Mouse (Mus musculus) inflammation-experienced regulatory T-cells, adult 6 months (primary cell): Measurements from ENCODE around the gene Pdlim4. TPM values are rescaled to one million over a fixed set of nuclear protein-coding genes. Genes with fewer than 3 reads are reported as not detected.

Experiments used
- ATAC-seq: one replicate; pipeline ENCODE4 v1.8.0; 2017
- polyA plus RNA-seq, 3 experiments: library from polyadenylated mRNA; unstranded; fragments of 100-300 nt; shearing (Covaris generic); gene quantifications; one replicate each; pipeline ENCODE4 v1.2.1; 2017

Pdlim4 gene
- polyA plus RNA-seq, 3 experiments from 2014 or later: 0.49 to 1.1 (median 0.50) TPM

GRCm38 (mm10) chr11:54091726-54092125 lies 22.9 kb upstream of the Pdlim4 start:
- ATAC-seq: no peak

DNA sequence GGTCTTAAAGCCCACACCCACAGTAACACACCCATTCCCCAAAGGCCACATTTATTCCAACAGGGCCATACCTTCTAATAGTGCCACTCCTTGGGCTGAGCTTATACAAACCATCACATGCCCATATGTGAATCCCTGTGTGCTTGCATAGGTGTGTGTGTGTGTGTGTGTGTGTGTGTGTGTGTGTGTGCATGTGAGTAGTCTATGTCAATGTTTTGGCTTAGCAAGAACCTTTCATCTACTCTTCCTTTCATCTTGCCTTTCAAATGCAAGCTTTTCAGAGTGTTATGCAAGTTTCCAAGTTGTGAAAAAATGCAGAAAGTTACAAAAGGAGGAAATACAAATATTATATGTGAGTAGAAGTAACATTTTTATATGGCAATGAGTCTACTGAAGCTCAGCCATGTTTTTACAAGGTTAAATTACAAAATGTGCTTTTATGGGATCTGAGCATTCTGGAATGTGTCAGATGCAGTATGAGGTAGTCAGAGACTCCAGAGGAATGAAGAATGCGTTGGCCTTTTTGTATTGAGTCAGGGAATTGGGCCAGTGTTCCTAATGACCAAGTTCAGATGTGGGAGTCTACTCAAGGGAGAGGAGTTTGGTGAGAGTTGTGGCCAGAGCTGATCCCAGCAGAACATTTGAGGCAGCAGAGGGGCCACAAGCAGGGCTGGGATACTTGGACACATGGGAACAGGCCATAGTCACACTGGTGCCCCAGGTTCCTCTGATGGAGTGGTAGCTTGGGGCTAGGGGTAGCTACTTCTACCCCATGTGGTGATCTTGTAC lies 21.5 kb upstream of the Pdlim4 start:
- ATAC-seq: no peak

DNA sequence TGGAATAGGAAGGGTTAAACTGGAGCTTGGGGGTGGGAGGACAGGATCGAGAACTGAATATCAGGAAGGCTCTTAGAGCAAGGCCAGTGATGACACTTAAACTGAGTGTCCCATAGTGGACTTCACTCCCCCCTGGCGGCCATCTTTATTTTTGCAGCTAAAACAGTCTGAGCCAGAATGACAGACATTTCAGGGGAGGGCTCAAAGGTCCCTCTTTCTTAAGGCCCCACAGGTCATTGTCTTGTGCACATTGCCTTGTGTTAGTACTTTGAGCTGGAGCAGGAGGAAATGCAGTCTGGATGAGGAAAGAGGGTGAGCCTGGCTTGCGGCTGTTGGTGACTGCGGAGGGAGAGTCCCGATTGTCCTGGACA lies 20.1 kb upstream of the Pdlim4 start:
- no peak for ATAC-seq

GRCm38 (mm10) chr11:54088253-54088946 lies 19.6 kb upstream of the Pdlim4 start:
- ATAC-seq: no peak

- no peak for ATAC-seq
Observed at GRCm38 (mm10) chr11:54085816-54086215, 17.0 kb upstream of the Pdlim4 start.

DNA sequence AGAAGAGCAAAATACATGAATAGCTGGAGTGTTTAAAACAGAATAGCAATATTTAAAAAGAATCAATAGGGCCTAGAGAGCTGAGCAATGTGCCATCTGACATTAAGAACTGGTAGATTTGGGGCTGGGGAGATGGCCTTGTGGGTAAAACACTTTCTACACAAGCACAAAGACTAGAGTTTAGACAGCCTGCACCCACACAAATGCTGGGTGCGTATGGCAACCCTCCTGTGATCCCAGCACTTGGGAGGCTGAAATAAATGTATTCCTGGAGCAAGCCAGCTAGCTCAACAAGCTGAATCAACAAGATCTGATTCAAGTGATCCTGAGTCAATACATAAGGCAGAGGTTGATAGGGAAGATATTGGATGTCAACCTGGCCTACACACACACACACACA lies 16.2 kb upstream of the Pdlim4 start:
- no peak for ATAC-seq

- ATAC-seq: no peak
Observed at GRCm38 (mm10) chr11:54082725-54083124, 13.9 kb upstream of the Pdlim4 start.

DNA sequence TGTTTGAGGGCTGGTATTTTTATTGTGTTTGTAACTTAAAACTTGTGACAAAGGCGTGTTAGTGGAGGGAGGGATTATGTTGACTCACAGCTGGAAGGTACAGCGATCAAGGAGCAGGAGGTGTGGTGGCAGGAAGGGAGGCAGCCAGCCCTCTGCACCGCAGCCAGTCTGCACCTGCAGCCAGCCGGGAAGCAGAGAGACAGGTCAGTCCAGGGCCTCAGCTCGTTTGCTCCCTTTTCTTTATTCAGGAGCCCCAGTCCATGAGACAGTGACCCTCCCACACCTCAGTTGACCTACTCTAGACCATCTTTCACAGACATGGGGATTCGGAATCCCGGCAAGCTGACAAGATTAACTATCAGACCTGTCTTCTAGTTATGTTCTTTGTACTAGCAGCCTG lies 11.6 kb upstream of the Pdlim4 start:
- no peak for ATAC-seq

- ATAC-seq: no peak
Observed at GRCm38 (mm10) chr11:54076101-54076500, 7.3 kb upstream of the Pdlim4 start.

GRCm38 (mm10) chr11:54075353-54075752 lies 6.5 kb upstream of the Pdlim4 start:
- no peak for ATAC-seq

DNA sequence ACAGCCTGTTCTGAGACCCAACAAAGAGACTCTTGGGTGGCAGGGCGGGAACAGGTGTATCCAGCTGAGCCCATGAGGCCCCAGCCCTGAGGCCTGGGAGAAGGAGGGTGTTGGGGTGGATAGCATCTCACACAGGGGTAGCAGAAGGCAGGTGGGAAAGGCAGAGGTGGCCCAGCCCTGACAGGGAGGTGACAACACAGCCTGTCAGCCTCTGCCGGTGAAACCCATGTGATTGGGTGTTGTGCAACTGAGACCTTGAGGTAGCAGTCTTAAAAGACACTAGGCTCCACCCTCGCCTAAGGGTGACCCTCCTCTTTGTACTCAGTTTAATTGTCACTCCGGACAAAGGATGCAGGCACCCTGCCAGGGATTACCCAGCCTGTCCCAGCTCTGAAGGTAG lies 4.5 kb upstream of the Pdlim4 start:
- no peak for ATAC-seq

DNA sequence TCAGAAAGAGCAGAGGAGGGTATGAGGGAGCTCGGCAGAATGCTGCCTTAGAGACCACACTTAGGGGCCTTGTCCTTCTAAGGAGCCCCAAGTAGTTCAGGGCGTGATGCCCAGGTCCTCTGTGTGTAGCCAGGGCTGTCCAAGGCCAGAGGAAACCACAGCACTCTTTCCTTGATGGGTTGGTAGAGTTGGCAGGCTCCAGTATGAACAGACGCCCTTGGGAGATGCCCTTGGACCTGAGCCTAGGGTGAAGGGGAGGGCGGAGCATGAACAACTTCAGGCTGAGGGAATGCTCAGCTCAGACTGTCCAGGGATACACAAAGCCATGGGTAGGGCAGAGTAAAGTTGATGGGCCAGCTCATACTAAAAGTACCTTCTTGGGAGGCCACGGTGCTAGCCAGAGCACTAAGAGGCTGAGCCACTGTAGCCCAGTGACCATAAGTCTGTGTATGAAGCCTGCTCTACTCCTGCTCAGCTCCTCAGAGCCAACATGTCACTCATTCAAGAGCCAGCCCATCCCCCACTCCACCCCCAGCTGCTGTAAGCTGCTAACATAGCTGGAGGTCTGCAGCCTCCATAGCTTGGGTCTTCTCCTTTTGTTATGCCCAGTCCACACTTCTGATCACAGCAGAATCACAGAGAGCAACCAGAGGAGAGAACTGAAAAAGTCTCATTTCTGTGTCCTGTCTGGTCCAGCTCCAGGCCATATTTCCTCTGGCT lies 3.1 kb upstream of the Pdlim4 start:
- no peak for ATAC-seq

GRCm38 (mm10) chr11:54067996-54068519 lies 756 bp downstream of the Pdlim4 start:
- ATAC-seq: no peak

- no peak for ATAC-seq
Observed at GRCm38 (mm10) chr11:54067318-54067995, 1.4 kb downstream of the Pdlim4 start.

- ATAC-seq: no peak
Observed at GRCm38 (mm10) chr11:54066400-54066799, 2.4 kb downstream of the Pdlim4 start.

DNA sequence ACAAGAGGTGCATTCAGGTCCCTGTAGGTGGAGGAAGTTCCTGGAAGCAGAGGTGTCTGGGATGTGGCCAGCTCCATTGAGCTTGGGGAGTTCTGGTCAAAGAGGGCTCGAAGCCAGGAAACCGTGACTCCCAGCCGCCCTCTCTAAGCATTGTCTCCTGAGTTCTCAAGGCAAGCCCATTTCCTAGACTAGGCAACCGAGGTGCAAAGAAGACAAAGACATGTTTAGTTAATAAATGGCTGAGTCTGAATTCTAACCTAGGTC lies 3.0 kb downstream of the Pdlim4 start:
- no peak for ATAC-seq

GRCm38 (mm10) chr11:54065106-54065914 lies 3.5 kb downstream of the Pdlim4 start:
- ATAC-seq: no peak

DNA sequence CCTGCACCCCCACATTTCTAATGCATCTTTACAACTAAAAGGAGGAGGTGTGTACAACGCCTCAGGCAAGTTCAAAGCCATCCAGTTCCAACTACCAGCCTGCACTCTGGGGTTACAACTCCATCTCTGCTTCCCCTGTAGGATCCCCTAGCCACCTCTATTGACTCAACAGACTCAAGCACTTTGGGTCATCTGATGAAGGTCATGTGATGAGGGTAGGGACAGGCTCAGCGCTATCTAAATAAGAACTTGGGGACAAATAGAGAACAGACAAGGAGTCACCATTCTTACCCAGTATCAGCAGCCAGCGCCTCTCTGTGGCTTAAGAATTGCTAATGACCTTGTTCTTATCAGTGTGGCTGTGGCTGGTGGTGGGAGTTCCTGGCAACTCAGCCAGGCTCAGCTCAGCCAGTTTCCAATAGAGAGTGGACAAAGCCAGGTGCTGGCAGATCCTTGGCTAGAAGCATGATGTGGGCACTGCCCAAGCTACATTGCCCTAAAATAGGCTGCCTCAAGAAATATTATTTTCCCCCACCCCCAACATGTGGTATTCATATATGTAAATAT lies 4.3 kb downstream of the Pdlim4 start:
- ATAC-seq: no peak

DNA sequence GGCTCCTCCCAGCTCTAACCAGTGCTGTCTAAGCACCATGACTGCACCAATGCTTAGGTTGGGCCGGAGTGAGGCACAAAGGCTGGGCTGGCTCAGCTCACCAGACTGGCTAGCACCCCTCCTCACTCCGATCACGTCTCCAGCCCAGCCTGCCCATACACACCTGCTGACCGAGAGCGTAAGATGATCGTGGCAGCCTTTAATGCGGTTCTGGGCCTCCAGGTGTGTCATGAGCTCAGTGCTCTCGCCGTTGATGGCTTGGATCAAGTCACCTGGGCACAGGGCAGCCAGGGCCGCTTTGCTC lies 5.4 kb downstream of the Pdlim4 start:
- ATAC-seq: no peak

DNA sequence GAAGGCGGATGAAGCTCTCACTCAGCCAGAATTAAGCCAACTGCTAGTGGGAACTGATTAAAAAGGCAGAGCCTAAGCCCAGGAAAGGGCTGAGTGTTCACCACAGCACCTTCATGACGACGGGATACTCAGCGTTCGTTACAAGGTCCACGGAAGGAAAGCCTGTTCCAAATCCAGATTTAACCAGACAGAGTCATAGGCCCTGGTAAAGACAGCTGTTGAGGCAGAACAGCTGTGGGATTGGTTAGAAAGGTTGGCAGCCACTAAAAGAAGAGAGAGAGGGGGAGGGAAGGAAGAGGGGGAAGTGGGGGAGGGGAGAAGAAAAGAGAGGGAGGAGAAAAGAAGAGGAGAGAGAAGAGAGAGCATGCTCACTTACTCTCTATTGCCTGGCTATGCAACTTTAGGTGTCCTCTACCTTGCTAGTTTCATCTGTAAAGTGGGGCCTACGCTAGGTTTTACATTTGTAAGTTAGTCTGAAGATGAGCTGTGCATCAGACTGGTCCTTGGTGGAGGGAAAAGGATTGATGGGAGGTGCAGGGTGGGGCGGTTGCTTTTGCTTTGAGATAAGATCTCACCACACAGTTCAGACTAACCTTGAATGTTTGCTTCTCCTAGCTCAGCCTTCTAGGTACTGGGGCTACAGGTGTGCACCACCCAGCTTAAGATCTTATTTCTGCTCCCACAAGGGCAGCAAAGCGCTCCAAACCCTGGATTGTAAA lies 5.9 kb downstream of the Pdlim4 start:
- no peak for ATAC-seq

DNA sequence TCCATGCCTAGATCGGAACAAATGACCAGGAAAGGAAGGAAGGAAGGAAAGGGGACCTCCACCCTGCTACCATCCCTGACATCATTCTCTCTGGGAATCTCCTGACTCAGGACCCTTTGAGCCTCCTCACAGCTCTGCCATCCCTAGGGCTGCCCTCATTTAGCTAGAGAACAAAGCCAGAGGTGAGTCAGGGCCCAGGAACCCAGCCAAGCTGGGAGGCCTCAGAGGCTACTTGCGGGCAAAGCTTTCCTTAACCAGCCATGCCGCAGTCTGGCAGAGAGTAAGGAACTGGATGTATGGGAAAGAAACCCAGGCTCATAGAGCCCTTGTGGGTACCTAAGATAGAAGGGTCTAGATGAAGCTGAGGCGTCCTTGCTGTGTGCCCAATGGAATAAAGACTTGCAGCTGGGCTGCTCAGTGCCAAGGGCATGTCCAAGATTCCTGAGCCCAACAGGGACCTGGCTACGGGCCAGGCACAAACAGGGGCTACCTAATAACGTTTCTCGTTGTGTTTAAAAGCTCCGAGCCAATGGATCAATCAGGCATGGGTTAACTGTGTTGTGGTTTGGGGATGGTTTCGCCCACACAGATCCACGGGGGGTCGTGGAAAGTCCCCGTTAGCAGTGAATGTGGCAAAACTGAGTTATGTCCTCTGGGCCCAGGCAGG lies 6.6 kb downstream of the Pdlim4 start:
- ATAC-seq: no peak
